Mouse (Mus musculus) embryonic facial prominence, embryonic 15.5 days (tissue): ENCODE measurements around the gene Slc30a2. TPM values are rescaled to one million over a fixed set of nuclear protein-coding genes. Genes with fewer than 3 reads are reported as not detected.

ENCODE experiments used
- ATAC-seq: fragments of 200-750 bp; cut with Nextera tagmentation; 2 replicates; pipeline ENCODE4 v1.8.0; 2017; ENCODE audit warnings: low read depth, moderate TSS enrichment; ENCODE audit not compliant: insufficient number of reproducible peaks, low FRiP score, low TSS enrichment
- H3K27ac ChIP-seq: fragments of 300-500 bp; sonication (generic); replicated peaks from 2 replicates; pipeline ENCODE4 v1.5.1; 2015; ENCODE audit warnings: mild to moderate bottlenecking, inconsistent platforms
- H3K27me3 ChIP-seq: fragments of 300-500 bp; sonication (generic); 2 replicates; pipeline ENCODE4 v1.6.1; 2015; ENCODE audit warnings: inconsistent platforms
- H3K36me3 ChIP-seq: fragments of 300-500 bp; sonication (generic); 2 replicates; pipeline ENCODE4 v1.6.1; 2015; ENCODE audit warnings: mild to moderate bottlenecking, inconsistent platforms
- H3K4me1 ChIP-seq: fragments of 300-500 bp; sonication (generic); 2 replicates; pipeline ENCODE4 v1.6.1; 2015; ENCODE audit warnings: inconsistent platforms
- H3K4me2 ChIP-seq: fragments of 300-500 bp; sonication (generic); replicated peaks from 2 replicates; pipeline ENCODE4 v1.6.1; 2015; ENCODE audit warnings: mild to moderate bottlenecking, inconsistent platforms
- H3K4me3 ChIP-seq: fragments of 300-500 bp; sonication (generic); replicated peaks from 2 replicates; pipeline ENCODE4 v1.5.1; 2015; ENCODE audit warnings: mild to moderate bottlenecking, inconsistent platforms
- H3K9ac ChIP-seq: fragments of 300-500 bp; sonication (generic); 2 replicates; pipeline ENCODE4 v1.6.1; 2015; ENCODE audit warnings: inconsistent platforms
- H3K9me3 ChIP-seq: fragments of 300-500 bp; sonication (generic); replicated peaks from 2 replicates; pipeline ENCODE4 v1.6.1; 2016; ENCODE audit warnings: inconsistent platforms
- WGBS: fragments of 180-500 bp; shearing (Covaris S2); methylation state at CpG from one replicate; pipeline ENCODE4 v1.1.7; 2015; 5-methylcytosine and 5-hydroxymethylcytosine counted together
- polyA plus RNA-seq: library from polyadenylated mRNA; unstranded; fragments of >200 nt; fragmentation: Nextera tagmentation; extraction: Ambion mirVana; gene quantifications from 2 replicates; pipeline ENCODE4 v1.2.1, GENCODE M21; 2015

Gene Slc30a2
- polyA plus RNA-seq, 1 experiment from 2014 or later, result 2.3 TPM

- Histone ChIP-seq H3K9ac (no peak overlapping the region), H3K4me2 (no peak overlapping the region), H3K9me3 (no peaks in the 10 kb centered on the region), H3K36me3 (no peaks in the 10 kb centered on the region), H3K4me1 (peaks cover 30% of the 10 kb centered on the region), H3K27me3 (no peaks in the 10 kb centered on the region), H3K4me3 (no peak overlapping the region), H3K27ac (no peak overlapping the region)
- WGBS, result 75% methylated on average over 6 of the region's 6 CpGs
- ATAC-seq, result no peak
These were observed 16.7 kb downstream of the Slc30a2 start for GRCm38 (mm10) chr4:134359649-134360048.

- H3K4me3 ChIP-seq, result no peak overlapping the region
- H3K4me2 ChIP-seq, result no peak overlapping the region
- no peaks in the 10 kb centered on the region for H3K9me3 ChIP-seq
- 25% methylated on average over 5 of the region's 5 CpGs for WGBS
- H3K4me1 ChIP-seq, result peaks cover 24% of the 10 kb centered on the region
- H3K36me3 ChIP-seq, result no peaks in the 10 kb centered on the region
- no peak overlapping the region for H3K9ac ChIP-seq
- no peaks in the 10 kb centered on the region for H3K27me3 ChIP-seq
- no peak overlapping the region for H3K27ac ChIP-seq
- no peak for ATAC-seq
These were observed 18.2 kb downstream of the Slc30a2 start for GRCm38 (mm10) chr4:134361215-134361614.

- 54% methylated on average over 9 of the region's 9 CpGs for WGBS
- H3K27me3 ChIP-seq, result no peaks in the 10 kb centered on the region
- H3K4me1 ChIP-seq, result peaks cover 15% of the 10 kb centered on the region
- no peak overlapping the region for H3K9ac ChIP-seq
- ATAC-seq, result no peak
- H3K9me3 ChIP-seq, result no peaks in the 10 kb centered on the region
- H3K4me2 ChIP-seq, result no peak overlapping the region
- H3K36me3 ChIP-seq, result no peaks in the 10 kb centered on the region
- no peak overlapping the region for H3K27ac ChIP-seq
- H3K4me3 ChIP-seq, result no peak overlapping the region
These were observed 19.1 kb downstream of the Slc30a2 start for GRCm38 (mm10) chr4:134362124-134362523.

GRCm38 (mm10) chr4:134362586-134362985 is 19.6 kb downstream of the Slc30a2 start:
- 18% methylated on average over 9 of the region's 9 CpGs for WGBS
- 0 out of 2 replicates have a peak overlapping the region, but pooled peaks have one; percentile 6 for H3K4me3 ChIP-seq
- peaks cover 10% of the 10 kb centered on the region; the same call in 1 of the 2 replicates for H3K4me1 ChIP-seq
- H3K4me2 ChIP-seq, result peak overlapping the region; percentile 12; the same call in 1 of the 2 replicates
- H3K36me3 ChIP-seq, result no peaks in the 10 kb centered on the region
- no peaks in the 10 kb centered on the region for H3K27me3 ChIP-seq
- H3K9me3 ChIP-seq, result no peaks in the 10 kb centered on the region
- H3K9ac ChIP-seq, result no peak overlapping the region
- H3K27ac ChIP-seq, result no peak overlapping the region
- ATAC-seq, result no peak

- Histone ChIP-seq H3K4me2 (no peak overlapping the region), H3K4me1 (0 out of 2 replicates have a peak, but pooled peaks cover 6% of the 10 kb centered on the region), H3K4me3 (no peak overlapping the region), H3K9me3 (no peaks in the 10 kb centered on the region), H3K27ac (no peak overlapping the region), H3K27me3 (peaks cover 11% of the 10 kb centered on the region), H3K36me3 (no peaks in the 10 kb centered on the region), H3K9ac (no peak overlapping the region)
- 0 out of 2 replicates have a peak, but pooled peaks have one; percentile 52 for ATAC-seq
- 15% methylated on average over 5 of the region's 5 CpGs for WGBS
These were observed 22.3 kb downstream of the Slc30a2 start for GRCm38 (mm10) chr4:134365280-134365679.

- under 1% methylated on average over 18 of the region's 18 CpGs for WGBS
- Histone ChIP-seq H3K4me1 (peaks cover 32% of the 10 kb centered on the region), H3K36me3 (no peaks in the 10 kb centered on the region), H3K4me3 (peak overlapping the region; percentile 54), H3K9ac (peak overlapping the region; percentile 21; the same call in 1 of the 2 replicates), H3K27ac (0 out of 2 replicates have a peak overlapping the region, but pooled peaks have one; percentile 31), H3K9me3 (no peaks in the 10 kb centered on the region), H3K27me3 (peaks cover 35% of the 10 kb centered on the region), H3K4me2 (peak overlapping the region; percentile 98)
- ATAC-seq, result no peak
These were observed 27.8 kb downstream of the Slc30a2 start for GRCm38 (mm10) chr4:134370649-134371221.

GRCm38 (mm10) chr4:134371316-134371855 is 28.4 kb downstream of the Slc30a2 start:
- H3K9me3 ChIP-seq, result no peaks in the 10 kb centered on the region
- 2% methylated on average over 17 of the region's 17 CpGs for WGBS

GRCm38 (mm10) chr4:134372294-134372747 is 29.3 kb downstream of the Slc30a2 start:
- no peak overlapping the region for H3K27ac ChIP-seq
- ATAC-seq, result peak; percentile 55; the same call in 1 of the 2 replicates

More at GRCm38 (mm10) chr4:134371316-134371855, 28.4 kb downstream of the Slc30a2 start:
- H3K36me3 ChIP-seq, result no peaks in the 10 kb centered on the region
- ATAC-seq, result no peak
- peak overlapping the region; percentile 98 for H3K4me2 ChIP-seq
- H3K4me3 ChIP-seq, result peak overlapping the region; percentile 54
- peak overlapping the region; percentile 21; the same call in 1 of the 2 replicates for H3K9ac ChIP-seq
- H3K27ac ChIP-seq, result no peak overlapping the region
- H3K27me3 ChIP-seq, result peaks cover 35% of the 10 kb centered on the region
- H3K4me1 ChIP-seq, result peaks cover 32% of the 10 kb centered on the region

GRCm38 (mm10) chr4:134373295-134373694 is 30.3 kb downstream of the Slc30a2 start:
- Histone ChIP-seq H3K4me1 (peaks cover 38% of the 10 kb centered on the region), H3K27ac (no peak overlapping the region), H3K9me3 (no peaks in the 10 kb centered on the region), H3K4me2 (no peak overlapping the region), H3K27me3 (peaks cover 35% of the 10 kb centered on the region), H3K9ac (no peak overlapping the region), H3K36me3 (no peaks in the 10 kb centered on the region), H3K4me3 (no peak overlapping the region)
- 72% methylated on average over 8 of the region's 8 CpGs for WGBS
- no peak for ATAC-seq

More at GRCm38 (mm10) chr4:134372294-134372747, 29.3 kb downstream of the Slc30a2 start:
- under 1% methylated on average over 16 of the region's 16 CpGs for WGBS
- Histone ChIP-seq H3K4me3 (peak overlapping the region; percentile 54), H3K4me1 (peaks cover 32% of the 10 kb centered on the region), H3K4me2 (peak overlapping the region; percentile 98), H3K9me3 (no peaks in the 10 kb centered on the region), H3K9ac (0 out of 2 replicates have a peak overlapping the region, but pooled peaks have one; percentile 21), H3K36me3 (no peaks in the 10 kb centered on the region), H3K27me3 (peaks cover 35% of the 10 kb centered on the region)

GRCm38 (mm10) chr4:134374306-134374705 is 31.3 kb downstream of the Slc30a2 start:
- 39% methylated on average over 1 of the region's 1 CpGs for WGBS
- H3K27ac ChIP-seq, result no peak overlapping the region
- H3K27me3 ChIP-seq, result peaks cover 34% of the 10 kb centered on the region
- H3K9ac ChIP-seq, result no peak overlapping the region
- peaks cover 46% of the 10 kb centered on the region for H3K4me1 ChIP-seq
- no peak overlapping the region for H3K4me2 ChIP-seq
- ATAC-seq, result no peak
- no peaks in the 10 kb centered on the region for H3K9me3 ChIP-seq
- H3K4me3 ChIP-seq, result no peak overlapping the region
- H3K36me3 ChIP-seq, result no peaks in the 10 kb centered on the region

GRCm38 (mm10) chr4:134378089-134378615 is 35.2 kb downstream of the Slc30a2 start:
- no peak overlapping the region for H3K4me2 ChIP-seq
- H3K27ac ChIP-seq, result peak overlapping the region; percentile 63
- H3K9me3 ChIP-seq, result no peaks in the 10 kb centered on the region
- H3K9ac ChIP-seq, result no peak overlapping the region
- 0 out of 2 replicates have a peak, but pooled peaks cover 4% of the 10 kb centered on the region for H3K27me3 ChIP-seq
- 20% methylated on average over 10 of the region's 10 CpGs for WGBS
- no peak overlapping the region for H3K4me3 ChIP-seq
- ATAC-seq, result 0 out of 2 replicates have a peak, but pooled peaks have one; percentile 62
- peaks cover 22% of the 10 kb centered on the region for H3K4me1 ChIP-seq
- no peaks in the 10 kb centered on the region for H3K36me3 ChIP-seq
